Mouse (Mus musculus): ENCODE measurements around the gene Traf5. TPM values are rescaled to one million over a fixed set of nuclear protein-coding genes. Genes with fewer than 3 reads are reported as not detected.

Traf5 gene
- total RNA-seq, 2 experiments from 2014 or later: 3.6 to 5.6 TPM

DNA sequence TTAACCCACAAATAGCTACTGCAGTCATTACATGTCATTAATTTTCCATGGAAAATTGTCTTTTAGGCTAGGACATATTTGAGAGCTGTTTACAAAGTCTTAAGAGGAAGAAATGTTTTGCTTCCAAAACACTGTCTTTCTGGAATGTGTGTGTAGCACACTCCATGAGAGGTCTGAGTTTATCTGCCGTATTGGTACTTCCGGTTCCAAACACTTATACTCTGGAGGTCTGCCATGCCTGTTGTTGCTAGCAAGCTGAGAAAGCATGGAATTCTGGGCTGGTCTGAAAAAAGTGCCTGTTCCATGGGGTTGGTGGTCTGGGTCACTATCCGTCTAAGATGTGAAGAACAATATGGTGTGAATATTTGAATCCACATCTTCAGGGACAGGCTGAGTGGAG, 103.7 kb downstream of the Traf5 start:
- DNase-seq: no peak
- intact Hi-C loops (cut with DNase I; ENCODE audit: low total_unique reads): no loop called here

GRCm38 (mm10) chr1:191987481-191987769, 104.9 kb downstream of the Traf5 start:
- intact Hi-C loops (cut with DNase I; ENCODE audit: low total_unique reads): no loop called here

GRCm38 (mm10) chr1:191986674-191987480, 105.5 kb downstream of the Traf5 start:
- DNase-seq: no peak
- intact Hi-C loops (cut with DNase I; ENCODE audit: low total_unique reads): no loop called here

More at GRCm38 (mm10) chr1:191987481-191987769, 104.9 kb downstream of the Traf5 start:
- DNase-seq: no peak

DNA sequence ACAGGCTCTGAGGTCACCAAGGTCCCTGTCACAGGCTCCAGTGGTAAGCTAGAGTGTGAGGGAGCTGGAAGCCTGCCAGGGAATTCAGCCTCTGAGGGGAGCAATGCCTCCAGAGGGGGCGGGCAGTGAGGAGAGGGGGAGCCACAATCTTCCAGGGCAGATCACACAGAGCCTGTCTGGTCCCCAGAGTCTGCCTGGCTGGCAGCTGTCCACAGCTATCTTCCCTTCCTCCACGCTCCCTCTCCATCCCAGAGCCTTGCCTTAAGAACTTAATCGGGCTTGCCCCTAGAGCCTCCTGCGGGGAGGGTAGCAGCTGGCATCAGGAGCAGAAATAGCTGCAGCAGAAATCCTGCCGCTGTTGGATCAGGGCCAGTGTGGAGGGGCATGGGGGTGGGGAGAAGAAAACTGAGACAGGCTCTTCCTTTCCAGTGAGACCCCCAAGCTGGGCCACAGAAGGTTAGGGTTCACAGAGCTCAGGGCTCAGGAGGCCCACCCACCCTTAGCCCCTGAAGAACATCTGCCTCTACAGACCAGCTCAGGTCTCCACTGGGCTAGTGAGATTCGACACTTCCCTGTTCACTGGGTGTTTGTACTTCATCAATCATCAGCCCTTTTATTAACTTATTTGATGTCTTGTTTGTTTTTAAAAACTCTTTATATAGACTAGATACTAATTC, 110.8 kb downstream of the Traf5 start:
- intact Hi-C loops (cut with DNase I; ENCODE audit: low total_unique reads): no loop called here
- DNase-seq: peak; percentile 44

DNA sequence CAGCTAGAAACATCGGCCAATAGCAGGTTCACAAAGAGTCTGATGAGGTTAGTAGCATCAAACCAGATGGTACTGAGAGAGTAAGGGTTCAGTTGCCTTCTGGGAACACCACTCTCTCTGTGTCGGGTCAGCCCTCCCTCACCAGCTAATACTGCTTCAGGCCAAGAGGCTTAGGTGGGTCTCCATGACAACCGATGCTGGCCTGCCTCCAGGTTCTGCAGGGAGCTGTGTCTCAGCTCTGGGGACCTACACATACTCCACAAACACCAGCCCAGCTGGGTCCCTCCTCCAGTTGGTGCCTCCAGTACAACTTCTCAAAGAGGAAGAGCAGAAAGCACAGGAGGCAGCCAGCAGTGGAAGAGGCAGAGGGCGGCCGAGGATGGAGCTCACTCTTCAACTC, 115.2 kb downstream of the Traf5 start, which contains the start of gene Rd3:
Gene Rd3 (plus strand): TSS at position 184 of the 400 bp plus-strand sequence.
- intact Hi-C loops (cut with DNase I; ENCODE audit: low total_unique reads): no loop called here
- peak; percentile 36 for DNase-seq

DNA sequence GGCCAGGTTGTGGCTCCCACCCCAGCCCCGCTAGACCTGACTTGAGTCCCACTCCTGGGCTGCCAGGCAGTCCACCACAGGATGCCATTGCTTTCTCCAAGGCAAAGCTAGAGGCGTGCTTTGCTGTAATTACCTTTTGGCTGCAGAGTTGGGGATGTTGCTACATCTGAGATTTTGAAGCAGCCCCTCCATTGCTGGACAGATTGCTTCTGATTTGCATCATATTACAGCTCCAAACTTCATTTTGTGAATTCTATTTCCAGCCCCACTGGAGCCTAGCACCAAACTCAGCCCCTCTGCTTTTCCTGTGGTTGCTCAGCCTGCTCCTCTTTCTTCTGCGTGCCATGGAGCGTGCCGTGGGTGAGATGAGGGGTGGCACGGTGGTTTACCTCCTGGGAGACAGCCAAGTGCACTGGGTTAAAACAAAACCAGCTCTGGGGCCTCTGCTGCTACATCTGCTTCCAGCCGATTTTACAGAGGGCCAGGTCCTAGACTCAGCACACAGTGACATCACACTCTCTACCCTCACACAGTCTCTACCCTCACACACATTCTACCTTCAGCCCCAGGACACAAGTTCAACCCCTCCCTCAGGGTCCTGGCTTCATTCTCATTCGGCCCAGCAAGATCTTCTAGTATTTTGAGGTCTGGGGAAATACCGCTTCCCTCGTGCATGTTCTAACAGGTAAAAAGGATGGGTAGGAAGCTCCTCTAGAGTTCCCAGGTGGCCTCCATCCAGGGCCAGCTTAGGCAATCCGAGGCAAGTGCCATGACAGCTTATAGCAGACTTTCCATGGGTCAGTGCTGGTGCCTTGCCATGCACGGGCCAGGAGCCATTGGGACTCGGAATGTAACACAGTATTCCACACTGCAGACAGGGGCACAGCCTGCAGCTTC, 117.6 kb downstream of the Traf5 start:
- intact Hi-C loops (cut with DNase I; ENCODE audit: low total_unique reads): no loop called here
- DNase-seq: no peak

DNA sequence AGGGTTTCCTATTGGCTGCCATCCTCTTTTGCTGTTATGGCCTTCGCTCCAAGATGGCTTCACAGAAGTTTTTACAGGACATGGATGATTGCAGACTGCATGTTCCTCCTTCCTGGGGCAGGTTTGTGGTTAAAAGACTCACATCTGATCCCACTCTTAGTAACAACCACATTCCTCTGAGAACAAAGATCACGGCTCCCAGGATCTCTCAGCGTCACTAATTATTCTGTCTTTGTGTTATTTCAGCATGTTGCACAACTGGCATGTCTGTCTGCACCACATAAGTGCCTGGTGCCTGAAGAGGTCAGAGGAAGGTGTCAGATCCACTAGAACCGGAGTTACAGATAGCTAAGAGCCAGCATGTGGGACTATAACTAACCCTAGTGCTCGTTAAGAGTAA, 122.4 kb downstream of the Traf5 start:
- no peak for DNase-seq

DNA sequence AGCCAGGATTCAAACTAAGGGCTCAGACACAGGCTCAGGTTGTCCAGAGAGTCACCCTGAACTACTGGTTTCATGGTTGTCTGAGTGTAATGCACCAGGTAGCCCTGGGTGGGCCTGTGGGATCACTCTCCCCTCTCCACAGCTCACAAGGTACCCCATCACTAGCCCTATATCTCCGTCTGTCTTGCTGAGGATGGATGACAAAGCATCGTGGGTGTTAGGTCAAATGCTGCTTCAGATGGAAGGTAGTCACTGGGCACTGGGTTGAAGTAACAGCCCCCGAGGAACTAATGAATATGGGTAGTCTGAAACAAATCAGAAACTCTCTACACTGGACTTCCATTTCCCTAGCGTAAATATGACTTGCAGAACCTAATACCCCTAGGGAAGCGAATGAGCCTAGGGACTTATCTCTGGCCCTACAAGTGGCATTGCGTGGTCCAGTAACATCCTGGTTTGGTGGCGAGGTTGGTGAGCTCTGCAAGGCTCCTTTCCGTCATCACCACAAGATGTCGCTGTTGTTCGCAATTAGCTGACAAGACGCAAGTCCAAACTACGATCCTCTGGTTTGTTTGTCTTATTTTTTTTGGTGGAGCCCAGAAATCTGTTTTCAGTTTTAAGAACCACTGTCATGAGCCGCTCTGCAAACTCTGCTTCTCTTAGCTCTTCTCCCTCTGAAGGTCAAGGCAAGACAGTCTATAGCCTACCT, 127.4 kb downstream of the Traf5 start:
- intact Hi-C loops (cut with DNase I; ENCODE audit: low total_unique reads): loop anchor here (5.0 kb wide), 1 partner anchor 53 kb away; no protein-coding TSS in a partner anchor

More for the DNA sequence above, 122.4 kb downstream of the Traf5 start:
- intact Hi-C loops (cut with DNase I; ENCODE audit: low total_unique reads): no loop called here

GRCm38 (mm10) chr1:191963948-191964772, 128.2 kb downstream of the Traf5 start:
- DNase-seq: peak; percentile 89
- intact Hi-C loops (cut with DNase I; ENCODE audit: low total_unique reads): loop anchor here (5.0 kb wide), 1 partner anchor 52 kb away; no protein-coding TSS in a partner anchor

More for the DNA sequence above, 127.4 kb downstream of the Traf5 start:
- DNase-seq: peak; percentile 75

DNA sequence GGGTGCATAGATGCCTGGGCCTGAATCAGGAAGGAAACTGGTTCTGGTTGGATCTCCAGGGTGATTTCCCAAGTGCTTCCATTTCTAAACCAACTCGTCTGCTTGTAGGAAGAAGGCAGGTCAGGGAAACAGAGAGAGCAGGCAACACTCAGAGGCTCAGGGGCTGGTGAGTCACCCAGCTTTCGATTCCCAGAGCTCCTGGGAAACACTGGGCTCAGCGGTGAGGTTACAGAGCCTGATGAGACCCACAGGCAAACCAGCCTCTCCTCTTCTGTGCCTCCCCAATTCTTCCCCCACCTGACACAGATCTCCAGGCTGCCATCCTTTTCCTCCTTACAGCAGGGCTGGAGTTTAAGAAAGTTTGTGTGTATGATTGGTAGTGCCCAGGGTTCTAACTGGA, 128.9 kb downstream of the Traf5 start:
- intact Hi-C loops (cut with DNase I; ENCODE audit: low total_unique reads): loop anchor here (5.0 kb wide), 1 partner anchor 51 kb away; no protein-coding TSS in a partner anchor
- DNase-seq: no peak

GRCm38 (mm10) chr1:191960946-191961345, 131.4 kb downstream of the Traf5 start:
- no peak for DNase-seq
- intact Hi-C loops (cut with DNase I; ENCODE audit: low total_unique reads): loop anchor here (2.0 to 5.0 kb wide), 2 partner anchors 49 to 124 kb away; no protein-coding TSS in a partner anchor

DNA sequence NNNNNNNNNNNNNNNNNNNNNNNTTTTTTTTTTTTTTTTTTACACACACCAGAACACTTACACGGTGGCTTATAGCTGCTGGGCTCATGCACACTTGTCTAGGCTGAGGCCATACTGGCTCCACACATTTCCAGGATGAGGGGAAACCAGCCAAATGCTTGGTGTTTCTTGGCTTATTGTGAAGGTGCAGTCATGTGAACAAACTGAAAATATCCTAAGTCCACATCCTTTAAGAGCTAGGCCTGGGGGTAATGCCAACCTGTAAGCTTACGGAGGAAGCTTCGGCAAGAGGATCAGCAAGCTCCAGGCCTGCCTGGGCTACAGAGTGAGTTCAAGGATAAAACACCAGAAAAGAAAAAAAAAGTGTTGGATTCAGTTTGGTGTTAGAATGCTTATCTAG, 135.0 kb downstream of the Traf5 start:
- intact Hi-C loops (cut with DNase I; ENCODE audit: low total_unique reads): no loop called here

GRCm38 (mm10) chr1:191956871-191957270, 135.5 kb downstream of the Traf5 start:
- no peak for DNase-seq

More for the DNA sequence above, 135.0 kb downstream of the Traf5 start:
- no peak for DNase-seq

GRCm38 (mm10) chr1:191956261-191956660, 136.1 kb downstream of the Traf5 start:
- DNase-seq: no peak
- intact Hi-C loops (cut with DNase I; ENCODE audit: low total_unique reads): no loop called here

More at GRCm38 (mm10) chr1:191956871-191957270, 135.5 kb downstream of the Traf5 start:
- intact Hi-C loops (cut with DNase I; ENCODE audit: low total_unique reads): no loop called here

DNA sequence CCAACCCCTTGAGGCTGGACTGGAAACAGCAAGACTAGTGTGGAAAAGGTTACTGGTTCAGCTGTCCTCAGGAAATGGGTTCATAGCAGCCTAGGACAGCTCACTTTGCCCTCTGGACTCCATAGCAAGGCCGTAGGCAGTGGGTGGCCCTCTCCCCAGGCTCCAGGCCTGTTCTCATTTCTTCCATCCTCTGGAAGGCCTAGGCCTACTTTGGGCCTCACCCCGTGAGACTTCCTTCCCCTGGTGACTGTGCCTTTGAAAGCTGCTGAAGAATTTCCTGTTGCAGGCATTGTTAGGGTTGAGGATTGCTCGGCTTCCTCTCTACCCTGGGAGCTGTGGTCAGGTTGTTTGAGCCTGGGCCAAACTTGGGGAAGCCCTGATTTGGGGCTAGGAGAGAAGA, 137.3 kb downstream of the Traf5 start:
- no peak for DNase-seq
- intact Hi-C loops (cut with DNase I; ENCODE audit: low total_unique reads): no loop called here

GRCm38 (mm10) chr1:191952733-191953335, 139.5 kb downstream of the Traf5 start:
- DNase-seq: no peak
- intact Hi-C loops (cut with DNase I; ENCODE audit: low total_unique reads): no loop called here

DNA sequence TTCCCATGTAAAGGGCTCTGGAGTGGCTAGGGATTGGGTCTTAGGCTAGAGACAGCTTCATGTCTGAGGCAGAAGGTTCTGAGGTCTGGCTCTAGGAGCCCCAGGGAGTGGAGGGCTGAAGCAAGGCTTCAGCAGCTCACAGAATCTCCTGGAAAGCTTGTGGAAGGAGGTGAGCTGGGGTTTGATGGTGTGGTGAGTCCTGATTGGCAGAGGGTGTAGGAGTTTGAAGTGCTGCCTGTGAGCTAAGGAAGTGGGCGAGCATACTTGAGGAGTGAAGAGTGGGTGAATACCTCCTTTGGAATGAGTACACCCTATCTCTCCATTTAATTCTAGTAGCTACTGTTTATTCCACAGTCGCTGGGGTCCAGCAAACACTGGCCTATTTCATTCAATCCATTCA, 141.7 kb downstream of the Traf5 start:
- no peak for DNase-seq
- intact Hi-C loops (cut with DNase I; ENCODE audit: low total_unique reads): no loop called here

DNA sequence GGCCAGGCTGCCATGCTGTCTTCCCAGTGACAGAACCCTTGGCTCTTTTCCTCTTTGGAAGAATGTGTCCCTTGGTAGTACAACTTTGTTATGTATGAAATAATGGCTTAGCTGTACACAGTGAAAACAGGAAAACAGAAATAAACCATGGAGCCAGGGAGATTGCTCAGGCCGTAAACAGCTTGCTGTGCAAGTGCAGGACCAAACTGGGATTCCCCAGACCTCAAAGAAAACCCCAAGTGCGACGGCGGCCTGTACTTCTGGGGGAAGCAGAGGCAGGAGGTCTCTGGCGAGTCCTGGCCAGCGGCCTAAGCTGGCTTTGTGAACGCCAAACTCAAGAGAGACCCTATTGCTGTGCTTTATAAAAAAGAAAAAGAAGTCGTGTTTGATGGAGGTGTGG, 143.8 kb downstream of the Traf5 start:
- intact Hi-C loops (cut with DNase I; ENCODE audit: low total_unique reads): no loop called here
- DNase-seq: no peak

Data from gastrocnemius, postnatal 14 days (tissue).